Mouse (Mus musculus): ENCODE measurements around the gene Lpxn. TPM values are rescaled to one million over a fixed set of nuclear protein-coding genes. Genes with fewer than 3 reads are reported as not detected.
A peak's percentile ranks its signal among the peaks of the same experiment; 100 is the strongest.

Gene Lpxn
- total RNA-seq, 2 experiments from 2014 or later, result 1.1 to 1.3 TPM

DNA sequence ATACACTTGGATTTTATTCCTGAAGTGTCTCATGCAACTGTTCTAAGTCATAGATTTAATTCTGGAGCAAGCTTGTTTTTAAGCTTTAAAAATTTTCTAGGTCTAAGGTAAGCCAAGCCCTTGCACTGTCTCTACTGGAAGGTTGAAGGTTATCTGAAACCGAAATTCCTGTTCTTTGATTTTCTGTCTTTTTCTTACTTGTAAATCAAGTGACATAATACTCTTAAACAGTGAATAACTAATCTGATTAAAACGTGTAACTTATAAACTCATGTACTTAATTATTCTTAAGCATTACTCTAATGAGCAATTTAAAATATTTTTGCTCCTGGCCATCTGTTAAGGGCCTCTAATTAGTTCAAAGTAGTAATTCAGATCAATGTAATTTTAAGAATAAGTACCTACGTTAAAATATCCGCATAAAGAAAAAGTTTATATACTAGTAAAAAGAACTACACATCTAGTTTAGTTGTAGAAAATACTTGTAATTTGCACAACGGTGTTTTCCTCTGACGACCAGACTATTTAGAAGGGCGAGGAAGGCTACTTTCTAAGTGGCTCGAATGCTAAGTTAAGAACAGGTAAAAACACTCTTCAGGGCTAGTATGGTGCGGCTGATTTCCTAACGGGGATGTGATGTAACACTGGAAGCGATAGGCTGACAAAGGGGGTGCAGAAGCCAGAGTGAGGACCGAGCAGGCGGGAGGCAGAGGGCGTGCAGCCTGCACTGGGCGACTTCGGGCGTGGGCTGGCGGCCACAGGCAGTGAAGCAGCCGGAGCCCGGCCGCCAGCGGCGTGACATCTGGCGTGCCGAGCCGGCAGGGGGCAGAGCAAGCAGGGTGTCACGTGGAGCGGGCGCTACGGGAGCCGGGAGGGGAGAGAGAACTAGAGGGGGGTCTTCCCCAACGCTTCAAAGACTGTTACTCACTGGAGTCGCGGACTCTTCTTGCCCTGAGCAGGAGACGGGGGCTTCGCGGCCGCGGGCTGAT lies 1.6 kb upstream of the Lpxn start:
- DNase-seq (ENCODE audit: low spot score in 2 of 2), result peak; percentile 91 to 95
- peak; percentile 87 for TF ChIP-seq CTCF (conservative IDR thresholded peaks at IDR 0.05)
- Histone ChIP-seq H3K27ac (peak overlapping the region; percentile 99), H3K4me3 (peak overlapping the region; percentile 81)

DNA sequence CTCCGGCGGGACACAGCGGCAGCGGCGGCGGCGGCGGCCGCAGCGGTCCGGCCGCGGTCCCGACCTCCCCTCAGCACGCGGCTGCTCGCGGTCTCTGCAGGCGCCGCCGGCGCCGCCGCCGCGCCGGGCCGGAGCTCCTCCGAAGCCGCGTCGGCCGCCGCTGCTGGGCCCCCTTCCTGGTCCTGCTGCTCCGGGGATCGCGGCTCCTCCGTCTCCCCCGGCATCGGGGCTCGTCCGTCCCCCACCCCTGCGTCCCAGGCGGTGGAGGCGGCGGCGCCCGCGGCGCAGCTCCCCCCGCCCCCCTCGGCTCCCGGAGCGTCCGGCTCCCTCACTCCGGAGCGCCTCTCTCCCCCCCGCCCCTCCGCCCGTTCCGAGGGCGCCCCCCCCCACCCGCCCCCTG lies 883 bp upstream of the Lpxn start:
- TF ChIP-seq CTCF (conservative IDR thresholded peaks at IDR 0.05), result no peak
- peak overlapping the region; percentile 99 for H3K27ac ChIP-seq
- DNase-seq (ENCODE audit: low spot score in 2 of 2), result no peak

DNA sequence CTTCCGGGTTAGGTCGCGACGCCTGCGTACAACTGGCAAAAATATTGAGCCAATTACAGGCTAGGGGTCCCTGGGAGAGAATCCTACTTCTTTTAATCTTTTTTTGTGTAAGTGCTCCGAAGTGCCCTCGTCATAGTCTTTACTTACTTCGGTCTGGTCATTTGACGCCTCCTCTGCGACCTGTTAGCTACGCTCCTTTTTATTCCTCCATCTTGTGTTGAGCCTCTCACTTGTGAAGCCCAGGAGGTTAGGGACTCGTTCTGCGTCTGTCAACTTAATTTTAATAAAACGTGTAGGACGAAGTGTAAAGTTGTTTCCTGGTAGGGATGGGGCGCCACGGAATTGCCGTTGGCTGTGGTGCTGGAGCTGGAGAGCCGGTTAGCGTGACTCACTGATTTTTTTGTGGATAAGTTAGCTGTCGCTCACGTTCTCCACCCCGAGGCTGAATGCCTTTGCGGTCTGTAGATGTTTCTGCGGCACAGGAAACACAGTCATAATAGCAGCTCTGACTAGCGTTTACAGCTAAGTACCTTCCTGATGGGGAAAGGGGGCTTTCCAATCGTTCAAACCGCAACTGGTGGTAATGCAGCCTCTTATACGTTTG lies 437 bp downstream of the Lpxn start:
- peak in 1 of 2 experiments; percentile 50 for DNase-seq (ENCODE audit: low spot score in 2 of 2)
- TF ChIP-seq CTCF (conservative IDR thresholded peaks at IDR 0.05), result no peak
- Histone ChIP-seq H3K4me3 (peak overlapping the region; percentile 81), H3K27ac (peak overlapping the region; percentile 99)

More for the DNA sequence above, 883 bp upstream of the Lpxn start:
- H3K4me3 ChIP-seq, result peak overlapping the region; percentile 81

DNA sequence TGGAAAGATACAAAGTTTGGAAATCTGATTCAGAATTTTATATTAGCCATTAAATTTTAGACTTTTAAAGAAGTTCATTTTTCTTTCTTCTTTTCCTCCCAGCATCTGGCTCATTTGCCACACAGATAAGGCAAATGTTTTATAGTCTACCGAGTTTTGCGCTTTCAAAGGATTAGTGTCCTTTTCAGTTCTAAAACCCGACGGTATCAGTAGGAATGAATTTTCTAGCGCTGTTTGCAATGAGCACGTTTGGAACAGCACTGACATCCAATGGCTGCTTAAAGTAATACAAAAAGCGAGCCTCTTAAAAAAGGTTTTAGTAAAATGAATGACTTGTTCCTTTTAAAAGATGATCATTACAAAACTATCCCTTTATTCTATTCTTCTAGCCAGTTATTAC lies 1.1 kb downstream of the Lpxn start:
- peak; percentile 34 to 44 for DNase-seq (ENCODE audit: low spot score in 2 of 2)
- TF ChIP-seq CTCF (conservative IDR thresholded peaks at IDR 0.05), result peak; percentile 79
- Histone ChIP-seq H3K27ac (peak overlapping the region; percentile 99), H3K4me3 (peak overlapping the region; percentile 81)

DNA sequence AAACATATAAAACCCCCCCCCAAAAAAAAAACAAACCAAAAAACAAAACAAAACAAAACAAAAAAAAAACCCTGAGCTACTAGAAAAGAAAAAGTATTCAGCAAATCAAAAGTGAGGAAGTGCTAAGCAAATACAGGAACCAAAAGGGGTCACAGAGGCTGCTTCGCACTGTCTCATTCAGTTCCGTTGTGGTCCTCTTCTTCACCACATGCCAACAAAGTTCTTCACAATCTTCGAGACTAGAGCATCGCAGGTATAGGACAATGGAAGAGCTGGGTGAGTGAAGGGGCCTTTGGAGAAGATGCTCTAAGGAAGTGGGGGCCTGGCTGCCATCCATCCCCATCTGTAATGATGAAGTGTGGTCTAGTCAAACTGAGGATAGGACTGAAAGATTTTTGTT lies 2.4 kb downstream of the Lpxn start:
- no peak for TF ChIP-seq CTCF (conservative IDR thresholded peaks at IDR 0.05)
- DNase-seq (ENCODE audit: low spot score in 2 of 2), result no peak
- no peak overlapping the region for H3K4me3 ChIP-seq
- 0 out of 2 replicates have a peak overlapping the region, but pooled peaks have one; percentile 15 for H3K27ac ChIP-seq

DNA sequence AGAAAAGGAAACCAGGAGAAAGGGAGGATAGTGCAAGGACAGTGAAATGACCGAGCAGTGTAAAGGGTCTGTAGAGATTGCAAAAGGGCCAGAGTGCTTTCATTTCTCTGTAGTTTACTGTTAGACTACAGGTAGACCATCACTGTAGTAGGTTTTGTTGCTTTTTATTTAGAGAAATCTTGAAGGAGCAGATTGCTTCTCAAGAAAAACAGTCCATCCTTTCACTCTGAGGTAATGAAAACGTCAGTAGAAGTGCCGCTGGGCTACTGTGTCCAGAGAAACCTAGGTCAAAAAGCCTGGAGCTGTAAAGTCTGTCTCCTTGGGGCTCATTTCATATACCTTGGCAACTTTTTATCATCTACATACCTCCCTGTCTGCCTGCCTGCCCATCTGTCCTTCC lies 3.1 kb downstream of the Lpxn start:
- Histone ChIP-seq H3K4me3 (no peak overlapping the region), H3K27ac (0 out of 2 replicates have a peak overlapping the region, but pooled peaks have one; percentile 15)
- no peak for TF ChIP-seq CTCF (conservative IDR thresholded peaks at IDR 0.05)
- DNase-seq (ENCODE audit: low spot score in 2 of 2), result no peak

DNA sequence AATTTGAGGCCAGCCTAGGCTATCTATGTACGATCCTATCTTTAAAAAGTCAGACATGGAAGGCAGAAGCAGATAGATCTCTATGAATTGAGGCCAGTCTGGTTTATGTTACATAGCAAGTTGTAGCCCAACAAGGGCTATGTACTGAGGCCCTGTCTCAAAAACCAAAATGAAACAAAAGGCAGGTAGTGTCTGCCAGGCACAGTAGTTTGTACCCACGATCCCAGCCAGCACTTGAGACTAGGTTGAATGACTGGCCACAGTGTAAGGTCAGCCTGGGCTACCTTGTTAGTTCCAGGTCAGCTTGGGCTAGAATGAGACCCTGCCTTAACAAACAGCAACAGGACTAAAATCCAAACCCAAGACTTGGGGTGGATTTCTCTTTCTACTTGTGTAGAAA lies 4.6 kb downstream of the Lpxn start:
- no peak for DNase-seq (ENCODE audit: low spot score in 2 of 2)

DNA sequence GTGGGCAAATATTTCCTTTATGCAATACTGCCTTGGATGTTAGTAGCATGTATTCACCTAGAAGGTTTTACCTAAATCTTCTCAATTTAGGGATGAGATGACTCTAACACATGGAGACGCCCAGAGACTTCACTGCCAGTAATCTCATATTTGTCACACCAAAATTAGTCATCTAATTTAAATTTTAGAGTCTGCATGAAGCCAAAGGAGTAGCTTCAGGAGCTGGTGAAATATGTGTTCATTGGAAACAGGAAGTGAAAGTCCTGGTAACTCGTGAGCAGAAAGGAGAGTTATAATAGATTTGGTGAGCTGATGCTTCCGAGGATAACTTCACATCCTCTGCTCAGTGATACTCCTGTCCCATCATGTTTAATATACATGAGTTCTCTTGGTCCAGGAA lies 5.1 kb downstream of the Lpxn start:
- no peak for TF ChIP-seq CTCF (conservative IDR thresholded peaks at IDR 0.05)
- DNase-seq (ENCODE audit: low spot score in 2 of 2), result no peak
- no peak overlapping the region for H3K27ac ChIP-seq
- no peak overlapping the region for H3K4me3 ChIP-seq

More for the DNA sequence above, 4.6 kb downstream of the Lpxn start:
- Histone ChIP-seq H3K27ac (no peak overlapping the region), H3K4me3 (no peak overlapping the region)
- TF ChIP-seq CTCF (conservative IDR thresholded peaks at IDR 0.05), result no peak

DNA sequence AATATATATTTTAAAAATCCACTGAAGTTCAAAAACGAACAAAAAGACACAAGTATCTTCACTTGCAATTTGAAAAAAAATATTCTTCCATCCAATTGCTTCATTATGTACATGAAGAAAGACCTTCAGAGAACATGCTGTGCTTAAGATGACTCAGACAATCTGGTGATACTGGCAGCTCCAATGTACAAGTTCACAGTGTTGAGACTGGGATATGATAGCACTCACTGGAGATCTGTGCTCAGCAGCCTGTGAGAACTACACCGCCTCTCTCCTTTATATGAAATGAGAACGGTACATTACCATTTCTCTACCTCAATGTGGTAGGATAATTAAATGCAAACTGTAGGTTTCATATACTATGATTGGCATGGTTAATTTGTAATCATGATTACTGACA lies 6.8 kb downstream of the Lpxn start:
- H3K27ac ChIP-seq, result peak overlapping the region; percentile 78
- no peak overlapping the region for H3K4me3 ChIP-seq
- TF ChIP-seq CTCF (conservative IDR thresholded peaks at IDR 0.05), result no peak
- peak; percentile 29 to 76 for DNase-seq (ENCODE audit: low spot score in 2 of 2)

DNA sequence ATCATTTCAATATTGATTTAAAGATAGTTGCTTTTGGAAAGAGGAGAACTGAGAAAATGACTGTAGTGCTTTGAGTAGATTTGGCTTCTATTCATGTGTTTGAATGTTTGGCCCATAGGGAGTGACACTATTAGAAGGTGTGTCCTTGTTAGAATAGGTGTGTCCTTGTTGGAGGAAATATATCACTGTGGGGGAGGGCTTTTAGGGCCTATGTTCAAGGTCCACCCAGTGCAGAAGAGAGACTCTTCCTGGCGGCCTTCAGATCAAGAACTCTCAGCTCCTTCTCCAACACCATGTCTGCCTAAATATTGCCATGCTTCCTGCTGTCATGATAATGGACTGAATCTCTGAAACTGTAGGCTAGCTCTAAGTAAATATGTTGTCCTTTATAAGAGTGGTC lies 8.2 kb downstream of the Lpxn start:
- Histone ChIP-seq H3K27ac (no peak overlapping the region), H3K4me3 (no peak overlapping the region)
- no peak for DNase-seq (ENCODE audit: low spot score in 2 of 2)
- no peak for TF ChIP-seq CTCF (conservative IDR thresholded peaks at IDR 0.05)

DNA sequence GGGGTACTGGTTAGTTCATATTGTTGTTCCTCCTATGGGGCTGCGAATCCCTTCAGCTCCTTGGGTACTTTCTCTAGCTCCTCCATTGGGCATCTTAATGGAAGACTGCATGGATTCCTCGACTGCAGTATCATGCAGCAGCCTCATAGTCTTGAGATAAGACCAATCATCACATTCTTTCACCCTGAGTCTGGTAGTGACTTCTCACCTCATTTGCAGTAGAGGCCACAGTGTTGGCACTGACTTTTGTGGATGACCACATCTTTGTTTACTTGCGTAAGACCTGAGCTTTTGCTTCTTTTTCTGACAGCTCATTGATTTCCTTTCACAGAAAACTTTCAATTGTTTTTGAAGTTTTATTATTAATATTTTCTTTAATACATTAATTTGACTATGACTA lies 9.7 kb downstream of the Lpxn start:
- no peak overlapping the region for H3K27ac ChIP-seq
- no peak for TF ChIP-seq CTCF (conservative IDR thresholded peaks at IDR 0.05)
- no peak for DNase-seq (ENCODE audit: low spot score in 2 of 2)
- no peak overlapping the region for H3K4me3 ChIP-seq

DNA sequence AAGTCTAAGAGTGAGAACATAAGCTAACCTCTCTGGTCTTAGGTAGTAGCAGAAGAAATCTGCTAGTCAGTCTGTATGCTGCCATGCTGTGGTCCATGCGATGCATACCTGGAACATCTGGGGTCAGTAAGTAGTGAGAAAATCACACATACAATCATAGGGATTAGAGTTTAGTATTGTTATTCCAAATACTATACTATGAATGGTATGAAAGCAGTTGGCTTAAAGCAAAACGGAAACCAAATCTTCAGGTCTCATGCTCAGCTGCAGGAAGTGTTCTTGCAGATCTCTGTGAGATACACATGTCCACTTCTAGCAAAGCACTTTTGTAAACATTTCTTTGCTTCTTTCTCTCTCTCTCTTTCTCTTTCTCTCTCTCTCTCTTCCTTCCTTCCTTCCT lies 10.2 kb downstream of the Lpxn start:
- no peak overlapping the region for H3K4me3 ChIP-seq
- TF ChIP-seq CTCF (conservative IDR thresholded peaks at IDR 0.05), result no peak
- DNase-seq (ENCODE audit: low spot score in 2 of 2), result no peak
- no peak overlapping the region for H3K27ac ChIP-seq

DNA sequence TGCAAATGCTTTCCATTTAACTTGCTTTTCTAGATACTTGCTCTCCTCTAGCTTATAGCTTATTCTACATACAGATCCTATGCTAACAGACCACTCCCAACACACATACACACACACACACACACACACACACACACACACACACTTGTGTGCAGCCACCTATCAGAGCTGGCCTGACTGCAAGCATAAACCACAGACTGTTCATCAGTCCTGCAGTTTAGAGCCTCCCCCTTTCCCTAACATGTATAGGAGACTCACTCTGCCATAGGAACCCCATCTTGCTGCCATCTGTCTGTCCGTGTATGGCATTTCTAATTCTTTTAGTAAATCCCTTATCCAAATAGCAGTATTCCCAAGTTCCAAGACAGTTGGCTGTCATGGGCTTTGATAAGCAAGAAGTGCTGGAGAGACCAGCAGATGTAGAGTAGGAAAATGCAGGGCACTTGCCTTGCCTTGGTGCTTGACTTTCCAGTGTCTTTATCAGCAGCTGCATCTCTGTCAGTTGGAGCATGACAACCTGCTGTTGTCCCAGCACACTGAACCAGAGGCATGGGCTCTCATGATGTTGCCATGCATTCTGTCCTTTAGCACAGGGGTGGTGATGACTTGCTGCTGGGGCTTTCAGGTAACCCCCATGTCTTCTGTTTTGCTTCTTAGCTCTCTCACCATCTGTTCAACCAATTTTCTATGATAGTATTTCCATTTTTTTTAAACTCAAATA lies 16.8 kb downstream of the Lpxn start:
- Histone ChIP-seq H3K4me3 (no peak overlapping the region), H3K27ac (no peak overlapping the region)
- no peak for DNase-seq (ENCODE audit: low spot score in 2 of 2)
- TF ChIP-seq CTCF (conservative IDR thresholded peaks at IDR 0.05), result no peak

All from layer of hippocampus, adult 2 months (tissue).